Mouse (Mus musculus) embryonic facial prominence, embryonic 11.5 days (tissue): Measurements from ENCODE around the gene Brd3. TPM values are rescaled to one million over a fixed set of nuclear protein-coding genes. Genes with fewer than 3 reads are reported as not detected.

Experiments
- ATAC-seq: fragments of 200-750 bp; cut with Nextera tagmentation; replicated peaks from 2 replicates; pipeline ENCODE4 v1.8.0; 2017; ENCODE audit warnings: low read depth; ENCODE audit not compliant: insufficient number of reproducible peaks, low FRiP score, low TSS enrichment
- DNase-seq: peaks from one replicate; pipeline ENCODE4 v3.0.0-alpha.2; 2015; ENCODE audit warnings: low spot score
- H3K27ac ChIP-seq: fragments of 300-500 bp; sonication (generic); replicated peaks from 2 replicates; pipeline ENCODE4 v1.5.1; 2014; ENCODE audit warnings: mild to moderate bottlenecking, low read depth, low read length, control low read depth
- H3K27me3 ChIP-seq: fragments of 300-500 bp; sonication (generic); 2 replicates; pipeline ENCODE4 v1.6.1; 2014; ENCODE audit warnings: mild to moderate bottlenecking, low read length, moderate library complexity, mixed read lengths; ENCODE audit not compliant: control insufficient read depth, insufficient read depth
- H3K36me3 ChIP-seq: fragments of 300-500 bp; sonication (generic); replicated peaks from 2 replicates; pipeline ENCODE4 v1.6.1; 2014; ENCODE audit warnings: low read depth, mild to moderate bottlenecking, low read length, moderate library complexity, mixed read lengths; ENCODE audit not compliant: control insufficient read depth, insufficient read depth
- H3K4me1 ChIP-seq: fragments of 300-500 bp; sonication (generic); 2 replicates; pipeline ENCODE4 v1.6.1; 2014; ENCODE audit warnings: low read length, mixed read lengths; ENCODE audit not compliant: control insufficient read depth, insufficient read depth
- H3K4me2 ChIP-seq: fragments of 300-500 bp; sonication (generic); 2 replicates; pipeline ENCODE4 v1.6.1; 2014; ENCODE audit warnings: low read depth, mild to moderate bottlenecking, control low read depth, low read length, moderate library complexity
- H3K4me3 ChIP-seq: fragments of 300-500 bp; sonication (generic); 2 replicates; pipeline ENCODE4 v1.5.1; 2014; ENCODE audit warnings: low read depth, low read length, control low read depth
- H3K9ac ChIP-seq: fragments of 300-500 bp; sonication (generic); replicated peaks from 2 replicates; pipeline ENCODE4 v1.6.1; 2014; ENCODE audit warnings: mild to moderate bottlenecking, control low read depth, low read length
- H3K9me3 ChIP-seq: fragments of 300-500 bp; sonication (generic); replicated peaks from 2 replicates; pipeline ENCODE4 v1.6.1; 2016; ENCODE audit warnings: mild to moderate bottlenecking, low read length, inconsistent platforms, mixed read lengths; ENCODE audit not compliant: control insufficient read depth
- WGBS: fragments of 180-500 bp; shearing (Covaris S2); extraction: QIAGEN DNeasy Blood & Tissue Kit; methylation state at CpG from one replicate; pipeline ENCODE4 v1.1.7; 2014; 5-methylcytosine and 5-hydroxymethylcytosine counted together
- polyA plus RNA-seq: library from polyadenylated mRNA; unstranded; fragments of >200 nt; fragmentation: Nextera tagmentation; extraction: Ambion mirVana; gene quantifications from 2 replicates; pipeline ENCODE4 v1.2.1, GENCODE M21; 2014

Brd3 gene
- polyA plus RNA-seq, 1 experiment from 2014 or later = 207 TPM

GRCm38 (mm10) chr2:27473061-27473765, 34.2 kb downstream of the Brd3 start:
- WGBS = 71% methylated on average over 7 of the region's 7 CpGs
- ATAC-seq (no peak), DNase-seq (no peak)
- H3K9ac ChIP-seq = no peak overlapping the region; the same call in 1 of the 2 replicates
- H3K4me1 ChIP-seq = peaks cover 12% of the 10 kb centered on the region
- H3K27ac ChIP-seq = no peak overlapping the region
- peak overlapping the region; percentile 90 for H3K4me2 ChIP-seq
- H3K36me3 ChIP-seq = no peaks in the 10 kb centered on the region; the same call in none of the 2 replicates
- H3K4me3 ChIP-seq = peak overlapping the region; percentile 98
- no peaks in the 10 kb centered on the region for H3K27me3 ChIP-seq
- no peaks in the 10 kb centered on the region for H3K9me3 ChIP-seq

- no peak for ATAC-seq
- H3K4me3 ChIP-seq = no peak overlapping the region
- no peak for DNase-seq
- no peaks in the 10 kb centered on the region for H3K27me3 ChIP-seq
- no peak overlapping the region for H3K4me2 ChIP-seq
- no peak overlapping the region for H3K9ac ChIP-seq
- no peaks in the 10 kb centered on the region; the same call in none of the 2 replicates for H3K36me3 ChIP-seq
- H3K4me1 ChIP-seq = peaks cover 12% of the 10 kb centered on the region
- no peak overlapping the region for H3K27ac ChIP-seq
- H3K9me3 ChIP-seq = no peaks in the 10 kb centered on the region
Observed at GRCm38 (mm10) chr2:27471170-27471584, 36.3 kb downstream of the Brd3 start.

- Histone ChIP-seq H3K4me2 (no peak overlapping the region), H3K9ac (no peak overlapping the region), H3K27me3 (no peaks in the 10 kb centered on the region), H3K4me1 (peaks cover 12% of the 10 kb centered on the region), H3K4me3 (no peak overlapping the region), H3K36me3 (no peaks in the 10 kb centered on the region; the same call in none of the 2 replicates), H3K27ac (no peak overlapping the region), H3K9me3 (no peaks in the 10 kb centered on the region)
- DNase-seq (no peak), ATAC-seq (no peak)
- 91% methylated on average over 2 of the region's 2 CpGs for WGBS
Observed at GRCm38 (mm10) chr2:27470535-27470934, 36.9 kb downstream of the Brd3 start.

GRCm38 (mm10) chr2:27469991-27470355, 37.5 kb downstream of the Brd3 start:
- Histone ChIP-seq H3K36me3 (no peaks in the 10 kb centered on the region; the same call in none of the 2 replicates), H3K27ac (no peak overlapping the region), H3K4me3 (no peak overlapping the region), H3K9me3 (no peaks in the 10 kb centered on the region), H3K4me1 (peaks cover 12% of the 10 kb centered on the region), H3K9ac (no peak overlapping the region), H3K27me3 (no peaks in the 10 kb centered on the region), H3K4me2 (no peak overlapping the region)
- no peak for ATAC-seq
- 62% methylated on average over 3 of the region's 3 CpGs for WGBS
- no peak for DNase-seq

- no peak overlapping the region for H3K27ac ChIP-seq
- H3K4me3 ChIP-seq = no peak overlapping the region
- no peaks in the 10 kb centered on the region for H3K27me3 ChIP-seq
- 63% methylated on average over 4 of the region's 4 CpGs for WGBS
- H3K36me3 ChIP-seq = no peaks in the 10 kb centered on the region; the same call in none of the 2 replicates
- DNase-seq (no peak), ATAC-seq (no peak)
- H3K4me1 ChIP-seq = peaks cover 12% of the 10 kb centered on the region
- H3K9me3 ChIP-seq = no peaks in the 10 kb centered on the region
- no peak overlapping the region for H3K4me2 ChIP-seq
- H3K9ac ChIP-seq = no peak overlapping the region
Observed at GRCm38 (mm10) chr2:27469292-27469990, 38.0 kb downstream of the Brd3 start.

GRCm38 (mm10) chr2:27462901-27463300, 44.6 kb downstream of the Brd3 start:
- Histone ChIP-seq H3K27me3 (no peaks in the 10 kb centered on the region), H3K4me1 (no peaks in the 10 kb centered on the region), H3K9ac (no peak overlapping the region), H3K9me3 (no peaks in the 10 kb centered on the region), H3K27ac (no peak overlapping the region), H3K4me2 (no peak overlapping the region), H3K4me3 (no peak overlapping the region), H3K36me3 (peaks cover 24% of the 10 kb centered on the region)
- no peak for DNase-seq
- 95% methylated on average over 4 of the region's 4 CpGs for WGBS
- ATAC-seq = no peak

- no peaks in the 10 kb centered on the region for H3K27me3 ChIP-seq
- no peak overlapping the region for H3K4me2 ChIP-seq
- DNase-seq = no peak
- no peaks in the 10 kb centered on the region for H3K9me3 ChIP-seq
- no peak for ATAC-seq
- H3K4me1 ChIP-seq = no peaks in the 10 kb centered on the region
- 89% methylated on average over 4 of the region's 4 CpGs for WGBS
- no peak overlapping the region for H3K27ac ChIP-seq
- H3K36me3 ChIP-seq = peaks cover 33% of the 10 kb centered on the region
- no peak overlapping the region for H3K9ac ChIP-seq
- no peak overlapping the region for H3K4me3 ChIP-seq
Observed at GRCm38 (mm10) chr2:27461881-27462660, 45.4 kb downstream of the Brd3 start.
